Mouse (Mus musculus) embryonic stem cell, embryonic (primary cell): ENCODE data around the gene Gm31571.
"Not testable (repeated sequence)": the region's sequence is repeated elsewhere in the genome, so short reads cannot be mapped to it uniquely, and the experiment has no call there.

Experiments
- CTCF ChIA-PET, 4 experiments: fragments of 300-600 bp in 2 of 4; fragments of 350-600 bp in 2 of 4; sonication (Branson Sonifier 250); formaldehyde crosslinking; loops; one replicate each; lab custom pipeline; 2022; ENCODE audit warnings: inconsistent platforms in 2 of 4; lab: Charles Lee
- POLR2A ChIA-PET, 4 experiments: fragments of 300-600 bp in 2 of 4; fragments of 350-600 bp in 2 of 4; sonication (Branson Sonifier 250); formaldehyde crosslinking; loops; one replicate each; lab custom pipeline; 2022; ENCODE audit warnings: antibody characterized with exemption in 4 of 4, inconsistent platforms in 1 of 4; lab: Charles Lee

Gm31571 gene

DNA sequence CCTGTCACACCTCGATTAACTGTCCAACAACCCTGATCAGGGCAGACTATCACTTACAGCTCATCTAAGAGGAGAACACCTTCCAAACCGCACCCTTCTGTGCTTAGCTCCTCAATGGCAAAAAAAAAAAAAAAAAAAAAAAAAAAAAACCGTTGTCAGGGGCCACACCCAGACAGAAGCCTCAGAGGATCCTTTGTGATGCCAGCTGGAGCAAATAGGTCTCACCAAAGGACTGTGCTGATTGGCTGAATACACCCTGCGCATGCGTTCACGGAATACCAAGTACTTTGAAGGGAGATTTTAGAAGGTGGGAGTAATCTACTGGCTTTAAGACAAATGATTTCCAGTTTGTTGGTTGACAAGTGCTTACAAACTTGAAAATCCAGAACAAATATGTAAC lies at the start of gene Gm31571:
Gene Gm31571, minus strand, starts transcription at position 101 of the 400 bp plus-strand sequence.
- POLR2A ChIA-PET, CTCF ChIA-PET: not testable (repeated sequence)
